14 mouse cellular contexts compared by ENCODE assay signal in the genomic region with DNA sequence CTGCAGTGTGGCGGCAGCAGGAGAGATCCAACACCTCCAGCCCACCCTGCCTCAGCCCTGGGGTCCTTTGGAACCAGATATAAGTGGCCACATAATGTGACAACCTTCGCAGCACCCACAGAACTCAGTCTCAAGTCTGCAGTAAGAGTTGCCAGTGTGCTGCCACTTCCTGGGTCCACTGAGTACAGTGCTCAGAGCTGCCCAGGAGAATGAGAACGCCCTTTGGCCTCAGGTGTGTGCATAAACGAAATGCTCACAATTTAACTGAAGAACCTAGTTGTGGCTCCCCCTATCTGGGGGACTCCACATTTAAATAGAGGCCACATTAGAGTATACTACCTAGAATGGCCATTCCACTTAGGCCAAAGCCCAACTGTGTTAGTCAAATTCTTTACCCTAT. TPM values are rescaled to one million over a fixed set of nuclear protein-coding genes. Genes with fewer than 3 reads are reported as not detected.
DNase-seq lines count a peak whose midpoint lies in the region; ATAC-seq lines count a peak whose summit lies in the region.
"Had no signal": no experiment of that assay in that cellular context is flagged by ENCODE, and none has a peak within 500 bp of the region (broad histone marks: within the 10 kb centered on the region; RNA-seq: fewer than 3 reads in every experiment).

No protein-coding gene starts in this region.

- H3K36me3 ChIP-seq in forebrain, embryonic 13.5 days (ENCODE audit: poor library complexity, severe bottlenecking): peaks cover 40% of the 10 kb centered on the region
- H3K36me3 ChIP-seq in forebrain, embryonic 10.5 days (replicated peaks): peaks cover 59% of the 10 kb centered on the region
- H3K36me3 ChIP-seq in megakaryocyte, embryonic 14.5 days (replicated peaks; ENCODE audit: low read length): peaks cover 53% of the 10 kb centered on the region
- peaks cover 32% of the 10 kb centered on the region for H3K36me3 ChIP-seq in stomach, embryonic 15.5 days
- peaks cover 16% of the 10 kb centered on the region for H3K36me3 ChIP-seq in heart, embryonic 11.5 days (ENCODE audit: control insufficient read depth, insufficient read depth, low read length)

- no peaks in the 10 kb centered on the region for H3K9me3 ChIP-seq in forebrain, embryonic 13.5 days (replicated peaks)
- H3K9me3 ChIP-seq in forebrain, embryonic 10.5 days: no peaks in the 10 kb centered on the region
- H3K9me3 ChIP-seq in megakaryocyte, embryonic 14.5 days: no peaks in the 10 kb centered on the region
- no peaks in the 10 kb centered on the region for H3K9me3 ChIP-seq in stomach, embryonic 15.5 days
- no peaks in the 10 kb centered on the region for H3K9me3 ChIP-seq in heart, embryonic 11.5 days (replicated peaks; ENCODE audit: control insufficient read depth, low read length)
- H3K9me3 ChIP-seq: hindbrain, embryonic 15.5 days had no signal

- H3K27ac ChIP-seq in forebrain, embryonic 13.5 days: no peak overlapping the region
- H3K27ac ChIP-seq in forebrain, embryonic 10.5 days: no peak overlapping the region
- H3K27ac ChIP-seq in stomach, embryonic 15.5 days: no peak overlapping the region
- no peak overlapping the region for H3K27ac ChIP-seq in heart, embryonic 11.5 days (ENCODE audit: low read depth, low read length)
- H3K27ac ChIP-seq: hindbrain, embryonic 15.5 days had no signal

- H3K4me2 ChIP-seq in forebrain, embryonic 13.5 days: no peak overlapping the region
- H3K4me2 ChIP-seq in stomach, embryonic 15.5 days: peak overlapping the region; percentile 23; the same call in 1 of the 2 replicates
- no peak overlapping the region for H3K4me2 ChIP-seq in heart, embryonic 11.5 days

- H3K27me3 ChIP-seq in forebrain, embryonic 13.5 days: no peaks in the 10 kb centered on the region
- H3K27me3 ChIP-seq in forebrain, embryonic 10.5 days (ENCODE audit: poor library complexity, severe bottlenecking): no peaks in the 10 kb centered on the region
- no peaks in the 10 kb centered on the region for H3K27me3 ChIP-seq in megakaryocyte, embryonic 14.5 days (replicated peaks)
- H3K27me3 ChIP-seq in stomach, embryonic 15.5 days (replicated peaks): no peaks in the 10 kb centered on the region
- H3K27me3 ChIP-seq in heart, embryonic 11.5 days (ENCODE audit: control insufficient read depth, insufficient read depth, low read length): no peaks in the 10 kb centered on the region
- H3K27me3 ChIP-seq: hindbrain, embryonic 15.5 days had no signal

- WGBS in forebrain, embryonic 13.5 days: 89% methylated on average over 4 of the region's 4 CpGs
- WGBS in forebrain, embryonic 10.5 days: 86% methylated on average over 4 of the region's 4 CpGs
- WGBS in stomach, embryonic 15.5 days: 79% methylated on average over 4 of the region's 4 CpGs
- WGBS in heart, embryonic 11.5 days (ENCODE audit: insufficient replicate concordance): 87% methylated on average over 4 of the region's 4 CpGs

- DNase-seq in forebrain, embryonic 10.5 days (ENCODE audit: extremely low spot score, low spot score): no peak
- DNase-seq in kidney, postnatal 14 days: peak; percentile 48
- DNase-seq: adrenal gland, postnatal 14 days; cerebellum, postnatal 36 days; lung, adult 2 months; thymus, adult 18-20 months had no signal

- no peak overlapping the region for H3K4me3 ChIP-seq in forebrain, embryonic 13.5 days
- H3K4me3 ChIP-seq in forebrain, embryonic 10.5 days: no peak overlapping the region
- peak overlapping the region; percentile 8 for H3K4me3 ChIP-seq in megakaryocyte, embryonic 14.5 days (replicated peaks)
- no peak overlapping the region for H3K4me3 ChIP-seq in stomach, embryonic 15.5 days (replicated peaks)
- H3K4me3 ChIP-seq in heart, embryonic 11.5 days (ENCODE audit: low read depth, low read length): no peak overlapping the region
- H3K4me3 ChIP-seq: hindbrain, embryonic 15.5 days had no signal

- 0 out of 2 replicates have a peak overlapping the region, but pooled peaks have one; percentile 13 for H3K9ac ChIP-seq in forebrain, embryonic 13.5 days
- no peak overlapping the region for H3K9ac ChIP-seq in stomach, embryonic 15.5 days
- no peak overlapping the region for H3K9ac ChIP-seq in heart, embryonic 11.5 days (ENCODE audit: low read depth, low read length)
- H3K9ac ChIP-seq: hindbrain, embryonic 15.5 days had no signal

- ATAC-seq in forebrain, embryonic 13.5 days: no peak
- ATAC-seq in megakaryocyte, adult 5-6 weeks (ENCODE audit: poor library complexity, severe bottlenecking): no peak
- no peak for ATAC-seq in stomach, embryonic 15.5 days (ENCODE audit: insufficient read depth, low FRiP score, low read depth)
- no peak for ATAC-seq in erythroid progenitor cell, adult 5-6 weeks (replicated peaks; ENCODE audit: low FRiP score, poor library complexity, severe bottlenecking)
- ATAC-seq in heart, embryonic 11.5 days (replicated peaks; ENCODE audit: insufficient number of reproducible peaks, low FRiP score, low TSS enrichment): no peak

- H3K4me1 ChIP-seq in forebrain, embryonic 13.5 days: peaks cover 29% of the 10 kb centered on the region
- H3K4me1 ChIP-seq in forebrain, embryonic 10.5 days: peaks cover 41% of the 10 kb centered on the region
- H3K4me1 ChIP-seq in megakaryocyte, embryonic 14.5 days: peaks cover 67% of the 10 kb centered on the region
- H3K4me1 ChIP-seq in stomach, embryonic 15.5 days: peaks cover 37% of the 10 kb centered on the region
- peaks cover 23% of the 10 kb centered on the region for H3K4me1 ChIP-seq in heart, embryonic 11.5 days (ENCODE audit: control insufficient read depth, insufficient read depth, low read length)

RNA-seq across cellular contexts. Expression of a gene that starts 2.6 kb away (rescaled TPM):
- 125 and 130 TPM in 2 replicates for polyA plus RNA-seq in forebrain, embryonic 13.5 days (2015; fragmentation: Nextera tagmentation; extraction: Ambion mirVana)
- polyA plus RNA-seq in forebrain, embryonic 10.5 days (2016; fragmentation: Nextera tagmentation; extraction: Ambion mirVana): 133 and 137 TPM in 2 replicates
- polyA plus RNA-seq in megakaryocyte, embryonic 14.5 days (2012; ENCODE audit: insufficient read depth, low replicate concordance): 18.8 and 58.8 TPM in 2 replicates
- total RNA-seq in megakaryocyte, adult 5-6 weeks (2015): 133 and 141 TPM in 2 replicates
- total RNA-seq in megakaryocyte, adult 5-6 weeks (2017): 116 and 130 TPM in 2 replicates
- polyA plus RNA-seq in stomach, embryonic 15.5 days (2015; fragmentation: Nextera tagmentation; extraction: Ambion mirVana): 175 and 179 TPM in 2 replicates
- 43.6 and 74.2 TPM in 2 replicates for total RNA-seq in erythroid progenitor cell, adult 5-6 weeks (2015; ENCODE audit: low replicate concordance)
- 48.6 and 57.6 TPM in 2 replicates for total RNA-seq in erythroid progenitor cell, adult 5-6 weeks (2017; ENCODE audit: low replicate concordance)
- 148 TPM in 2 replicates for polyA plus RNA-seq in heart, embryonic 11.5 days (2014; fragmentation: Nextera tagmentation; extraction: Ambion mirVana)

RNA-seq across cellular contexts. Expression of a gene that starts 2.8 kb away (rescaled TPM):
- 7.4 and 9.4 TPM in 2 replicates for polyA plus RNA-seq in forebrain, embryonic 13.5 days (2015; fragmentation: Nextera tagmentation; extraction: Ambion mirVana)
- 4.5 and 6.8 TPM in 2 replicates for polyA plus RNA-seq in forebrain, embryonic 10.5 days (2016; fragmentation: Nextera tagmentation; extraction: Ambion mirVana)
- 4.3 and 6.3 TPM in 2 replicates for polyA plus RNA-seq in megakaryocyte, embryonic 14.5 days (2012; ENCODE audit: insufficient read depth, low replicate concordance)
- total RNA-seq in megakaryocyte, adult 5-6 weeks (2015): 0.71 TPM in 1 of 2 replicates, not detected in the other
- 0.95 and 1.1 TPM in 2 replicates for total RNA-seq in megakaryocyte, adult 5-6 weeks (2017)
- polyA plus RNA-seq in stomach, embryonic 15.5 days (2015; fragmentation: Nextera tagmentation; extraction: Ambion mirVana): 5.1 and 5.3 TPM in 2 replicates
- 2.5 TPM in 1 of 2 replicates, not detected in the other for total RNA-seq in erythroid progenitor cell, adult 5-6 weeks (2015; ENCODE audit: low replicate concordance)
- total RNA-seq in erythroid progenitor cell, adult 5-6 weeks (2017; ENCODE audit: low replicate concordance): 0.08 TPM in 1 of 2 replicates, not detected in the other
- polyA plus RNA-seq in heart, embryonic 11.5 days (2014; fragmentation: Nextera tagmentation; extraction: Ambion mirVana): 2.5 and 2.9 TPM in 2 replicates

RNA-seq across cellular contexts. Expression of a gene that starts 16.7 kb away (rescaled TPM):
- 18.5 and 22.8 TPM in 2 replicates for polyA plus RNA-seq in forebrain, embryonic 13.5 days (2015; fragmentation: Nextera tagmentation; extraction: Ambion mirVana)
- 22.2 TPM in 2 replicates for polyA plus RNA-seq in forebrain, embryonic 10.5 days (2016; fragmentation: Nextera tagmentation; extraction: Ambion mirVana)
- polyA plus RNA-seq in megakaryocyte, embryonic 14.5 days (2012; ENCODE audit: insufficient read depth, low replicate concordance): 1.4 and 4.3 TPM in 2 replicates
- total RNA-seq in megakaryocyte, adult 5-6 weeks (2015): 3.7 and 4.3 TPM in 2 replicates
- total RNA-seq in megakaryocyte, adult 5-6 weeks (2017): 3.3 and 5.7 TPM in 2 replicates
- 18.4 and 19.1 TPM in 2 replicates for polyA plus RNA-seq in stomach, embryonic 15.5 days (2015; fragmentation: Nextera tagmentation; extraction: Ambion mirVana)
- total RNA-seq in erythroid progenitor cell, adult 5-6 weeks (2015; ENCODE audit: low replicate concordance): 1.1 and 4.6 TPM in 2 replicates
- total RNA-seq in erythroid progenitor cell, adult 5-6 weeks (2017; ENCODE audit: low replicate concordance): 0.91 and 4.5 TPM in 2 replicates
- polyA plus RNA-seq in heart, embryonic 11.5 days (2014; fragmentation: Nextera tagmentation; extraction: Ambion mirVana): 4.1 and 9.9 TPM in 2 replicates

RNA-seq across cellular contexts. Expression of a gene that starts 27.0 kb away (rescaled TPM):
- polyA plus RNA-seq in forebrain, embryonic 13.5 days (2015; fragmentation: Nextera tagmentation; extraction: Ambion mirVana): 5.9 and 6.3 TPM in 2 replicates
- polyA plus RNA-seq in forebrain, embryonic 10.5 days (2016; fragmentation: Nextera tagmentation; extraction: Ambion mirVana): 0.43 and 0.64 TPM in 2 replicates
- 0.27 and 0.88 TPM in 2 replicates for polyA plus RNA-seq in megakaryocyte, embryonic 14.5 days (2012; ENCODE audit: insufficient read depth, low replicate concordance)
- not detected in 2 replicates for total RNA-seq in megakaryocyte, adult 5-6 weeks (2015)
- not detected in 2 replicates for total RNA-seq in megakaryocyte, adult 5-6 weeks (2017)
- 24.1 and 24.7 TPM in 2 replicates for polyA plus RNA-seq in stomach, embryonic 15.5 days (2015; fragmentation: Nextera tagmentation; extraction: Ambion mirVana)
- not detected in 2 replicates for total RNA-seq in erythroid progenitor cell, adult 5-6 weeks (2015; ENCODE audit: low replicate concordance)
- not detected in 2 replicates for total RNA-seq in erythroid progenitor cell, adult 5-6 weeks (2017; ENCODE audit: low replicate concordance)
- 0.13 and 0.30 TPM in 2 replicates for polyA plus RNA-seq in heart, embryonic 11.5 days (2014; fragmentation: Nextera tagmentation; extraction: Ambion mirVana)
- total RNA-seq: megakaryocyte progenitor cell, adult 5-6 weeks had no signal
